Mouse (Mus musculus) olfactory bulb, adult 2 months (tissue): ENCODE measurements around the gene Fto.

Experiments
- CTCF ChIP-seq: fragments of 200-500 bp; IDR thresholded peaks from 2 replicates; pipeline ENCODE4 v1.5.1; 2012; ENCODE audit warnings: low read depth, mild to moderate bottlenecking, low read length, moderate library complexity; ENCODE audit not compliant: insufficient read depth
- POLR2A ChIP-seq: fragments of 200-500 bp; IDR thresholded peaks from 2 replicates; pipeline ENCODE4 v1.6.1; 2012; ENCODE audit warnings: mild to moderate bottlenecking, low read depth, low read length, moderate library complexity; ENCODE audit not compliant: insufficient read depth

DNA sequence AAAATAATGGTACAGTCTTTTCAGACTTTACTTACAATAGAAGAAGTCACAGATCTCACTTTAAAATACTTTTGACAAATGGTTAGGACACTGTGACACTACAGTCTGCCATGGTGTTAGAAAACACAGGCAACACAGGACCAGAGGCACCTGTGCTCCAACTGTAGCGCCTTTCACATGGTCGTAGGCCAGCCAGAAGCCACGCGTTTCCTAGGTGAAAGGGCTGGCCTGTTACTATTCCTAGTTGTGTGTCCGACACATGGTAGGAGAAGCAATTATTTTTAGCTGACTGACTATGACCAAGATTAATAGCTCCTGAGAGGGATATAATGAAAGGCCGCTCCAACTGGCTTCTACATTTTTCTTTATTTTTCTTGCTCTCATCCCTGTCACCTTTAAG lies 50.9 kb downstream of the Fto start:
- TF ChIP-seq CTCF, result no peak
- TF ChIP-seq POLR2A, result no peak
